18 mouse cellular contexts compared by ENCODE assay signal in the genomic region with DNA sequence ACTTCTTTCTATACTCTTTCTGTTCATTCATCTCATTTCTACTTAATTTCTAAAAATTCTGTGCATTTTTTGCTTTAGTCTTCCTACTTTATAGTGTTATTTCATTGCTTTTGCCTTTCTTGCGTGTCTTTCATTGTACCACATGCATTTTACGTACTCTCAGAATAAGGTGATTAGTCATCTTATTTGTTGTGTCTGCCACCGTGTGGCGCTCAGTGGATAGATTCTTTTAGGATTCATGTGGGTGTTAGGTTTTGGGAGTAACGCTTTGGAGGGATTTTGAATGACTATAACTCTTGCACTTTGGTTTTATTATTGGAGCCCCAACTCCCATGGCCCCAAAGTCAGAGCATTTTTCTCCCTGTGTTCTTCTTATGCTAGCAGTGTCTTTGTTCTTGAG.
A peak's percentile ranks its signal among the peaks of the same experiment; 100 is the strongest.
DNase-seq lines count a peak whose midpoint lies in the region; ATAC-seq and TF ChIP-seq lines count a peak whose summit lies in the region.
"Had no signal": no experiment of that assay in that cellular context is flagged by ENCODE, and none has a peak within 500 bp of the region (broad histone marks: within the 10 kb centered on the region; RNA-seq: fewer than 3 reads in every experiment).

No protein-coding gene starts in this region.

- H3K27ac ChIP-seq in forebrain, postnatal 0 days (ENCODE audit: low read depth, low read length): no peak overlapping the region
- no peak overlapping the region for H3K27ac ChIP-seq in forebrain, embryonic 15.5 days (replicated peaks)
- no peak overlapping the region for H3K27ac ChIP-seq in midbrain, embryonic 14.5 days (replicated peaks; ENCODE audit: low read depth, low read length)
- no peak overlapping the region for H3K27ac ChIP-seq in midbrain, embryonic 10.5 days (replicated peaks)
- H3K27ac ChIP-seq in stomach, postnatal 0 days (replicated peaks): no peak overlapping the region
- H3K27ac ChIP-seq: lung, embryonic 15.5 days; neural tube, embryonic 13.5 days; stomach, embryonic 15.5 days had no signal

- no peaks in the 10 kb centered on the region for H3K27me3 ChIP-seq in forebrain, postnatal 0 days (ENCODE audit: insufficient read depth, low read length)
- no peaks in the 10 kb centered on the region for H3K27me3 ChIP-seq in forebrain, embryonic 15.5 days
- no peaks in the 10 kb centered on the region for H3K27me3 ChIP-seq in midbrain, embryonic 14.5 days (ENCODE audit: control insufficient read depth, insufficient read depth, low read length)
- no peaks in the 10 kb centered on the region for H3K27me3 ChIP-seq in midbrain, embryonic 10.5 days (ENCODE audit: low read depth, poor library complexity, severe bottlenecking)
- H3K27me3 ChIP-seq in stomach, postnatal 0 days (ENCODE audit: control insufficient read depth, insufficient read depth, low read length): no peaks in the 10 kb centered on the region
- H3K27me3 ChIP-seq: lung, embryonic 15.5 days; neural tube, embryonic 13.5 days; stomach, embryonic 15.5 days had no signal

- no peaks in the 10 kb centered on the region for H3K9me3 ChIP-seq in forebrain, postnatal 0 days (ENCODE audit: low read length)
- no peaks in the 10 kb centered on the region for H3K9me3 ChIP-seq in forebrain, embryonic 15.5 days
- no peaks in the 10 kb centered on the region for H3K9me3 ChIP-seq in midbrain, embryonic 14.5 days (ENCODE audit: control insufficient read depth, low read length)
- H3K9me3 ChIP-seq in midbrain, embryonic 10.5 days (replicated peaks): no peaks in the 10 kb centered on the region
- H3K9me3 ChIP-seq in stomach, postnatal 0 days (ENCODE audit: control insufficient read depth, low read length): no peaks in the 10 kb centered on the region
- H3K9me3 ChIP-seq: lung, embryonic 15.5 days; neural tube, embryonic 13.5 days; stomach, embryonic 15.5 days had no signal

- H3K4me3 ChIP-seq in forebrain, postnatal 0 days (ENCODE audit: low read depth, low read length): no peak overlapping the region
- no peak overlapping the region for H3K4me3 ChIP-seq in forebrain, embryonic 15.5 days
- H3K4me3 ChIP-seq in midbrain, embryonic 14.5 days (replicated peaks; ENCODE audit: low read depth, low read length): no peak overlapping the region
- H3K4me3 ChIP-seq in midbrain, embryonic 10.5 days: no peak overlapping the region
- H3K4me3 ChIP-seq in stomach, postnatal 0 days (ENCODE audit: low read depth, low read length): no peak overlapping the region
- H3K4me3 ChIP-seq: lung, embryonic 15.5 days; neural tube, embryonic 13.5 days; stomach, embryonic 15.5 days had no signal

- ATAC-seq in forebrain, postnatal 0 days: no peak
- ATAC-seq in forebrain, embryonic 15.5 days (replicated peaks): no peak
- no peak for ATAC-seq in midbrain, embryonic 14.5 days (ENCODE audit: low FRiP score, low TSS enrichment)
- ATAC-seq in stomach, postnatal 0 days (ENCODE audit: low FRiP score, low TSS enrichment): no peak
- ATAC-seq: forebrain, embryonic 16.5 days; inflammation-experienced regulatory T-cells, adult 6 months had no signal

- TF ChIP-seq EP300 in stomach, postnatal 0 days (optimal IDR thresholded peaks at IDR 0.05): no peak

- no peak overlapping the region for H3K4me2 ChIP-seq in forebrain, postnatal 0 days (ENCODE audit: low read depth)
- no peak overlapping the region for H3K4me2 ChIP-seq in forebrain, embryonic 15.5 days (replicated peaks)
- no peak overlapping the region for H3K4me2 ChIP-seq in midbrain, embryonic 14.5 days (ENCODE audit: low read length)
- H3K4me2 ChIP-seq in stomach, postnatal 0 days (replicated peaks; ENCODE audit: low read depth): no peak overlapping the region
- H3K4me2 ChIP-seq: heart, embryonic 11.5 days; lung, embryonic 15.5 days; neural tube, embryonic 13.5 days; stomach, embryonic 15.5 days had no signal

- 54% methylated on average over 5 of the region's 5 CpGs for WGBS in forebrain, postnatal 0 days
- 57% methylated on average over 5 of the region's 5 CpGs for WGBS in forebrain, embryonic 15.5 days
- whole genome bisulfite sequencing in midbrain, embryonic 14.5 days: 74% methylated on average over 5 of the region's 5 CpGs
- WGBS in midbrain, embryonic 10.5 days: 74% methylated on average over 5 of the region's 5 CpGs
- 52% methylated on average over 5 of the region's 5 CpGs for WGBS in stomach, postnatal 0 days

- H3K4me1 ChIP-seq in forebrain, postnatal 0 days (ENCODE audit: insufficient read depth): peaks cover 6% of the 10 kb centered on the region
- peaks cover 14% of the 10 kb centered on the region; the same call in 1 of the 2 replicates for H3K4me1 ChIP-seq in forebrain, embryonic 15.5 days
- H3K4me1 ChIP-seq in midbrain, embryonic 14.5 days (ENCODE audit: control insufficient read depth, insufficient read depth, low read length): 0 out of 2 replicates have a peak, but pooled peaks cover 9% of the 10 kb centered on the region
- H3K4me1 ChIP-seq in midbrain, embryonic 10.5 days: no peaks in the 10 kb centered on the region
- H3K4me1 ChIP-seq in stomach, postnatal 0 days (replicated peaks; ENCODE audit: control insufficient read depth, insufficient read depth): no peaks in the 10 kb centered on the region
- H3K4me1 ChIP-seq: stomach, embryonic 15.5 days had no signal

- TF ChIP-seq CTCF in forebrain, postnatal 0 days (IDR thresholded peaks at IDR 0.05; ENCODE audit: low read depth): peak; percentile 59
- peak; percentile 62 for TF ChIP-seq CTCF in stomach, postnatal 0 days (IDR thresholded peaks at IDR 0.05; ENCODE audit: low read depth)

- H3K36me3 ChIP-seq in forebrain, postnatal 0 days (ENCODE audit: insufficient read depth): no peaks in the 10 kb centered on the region
- H3K36me3 ChIP-seq in forebrain, embryonic 15.5 days: no peaks in the 10 kb centered on the region
- H3K36me3 ChIP-seq in midbrain, embryonic 14.5 days (ENCODE audit: control insufficient read depth, insufficient read depth, low read length): no peaks in the 10 kb centered on the region
- H3K36me3 ChIP-seq in midbrain, embryonic 10.5 days: no peaks in the 10 kb centered on the region
- no peaks in the 10 kb centered on the region for H3K36me3 ChIP-seq in stomach, postnatal 0 days (ENCODE audit: control insufficient read depth, insufficient read depth, low read length)
- H3K36me3 ChIP-seq: lung, embryonic 15.5 days; neural tube, embryonic 13.5 days; stomach, embryonic 15.5 days had no signal

- H3K9ac ChIP-seq in forebrain, postnatal 0 days: no peak overlapping the region
- no peak overlapping the region for H3K9ac ChIP-seq in forebrain, embryonic 15.5 days (replicated peaks)
- H3K9ac ChIP-seq in midbrain, embryonic 14.5 days (replicated peaks; ENCODE audit: low read length): no peak overlapping the region
- H3K9ac ChIP-seq in stomach, postnatal 0 days (ENCODE audit: low read length): no peak overlapping the region
- H3K9ac ChIP-seq: lung, embryonic 15.5 days; neural tube, embryonic 13.5 days; stomach, embryonic 15.5 days had no signal

- peak; percentile 39 for DNase-seq in forebrain, postnatal 0 days
- DNase-seq in kidney, postnatal 10 days: peak; percentile 18
- DNase-seq in kidney, adult 11 months: no peak
- peak; percentile 34 for DNase-seq in midbrain, embryonic 14.5 days
- DNase-seq in midbrain, embryonic 10.5 days (ENCODE audit: low spot score): no peak
- DNase-seq in stomach, postnatal 0 days (ENCODE audit: low spot score): no peak
- no peak for DNase-seq in spleen, adult 12 weeks (ENCODE audit: low spot score)
- DNase-seq: adrenal gland, adult 8-10 months; cerebellum, adult 8-10 months; gastrocnemius, postnatal 25 days; heart, postnatal 4 days had no signal

Comparison
In these comparisons a context has a peak if more than half of its experiments do, and no peak if none do; other contexts are left out.
1. DNase-seq: peak in forebrain, postnatal 0 days (single experiment), kidney, postnatal 10 days (single experiment) and midbrain, embryonic 14.5 days (single experiment); none in kidney, adult 11 months (single experiment), midbrain, embryonic 10.5 days (single experiment), stomach, postnatal 0 days (single experiment) and spleen, adult 12 weeks (single experiment).